Mouse (Mus musculus) myocyte (in vitro differentiated cells): ENCODE results near the gene Wdr90.

Experiments used
- CEBPB ChIP-seq: IDR thresholded peaks from 2 replicates; pipeline ENCODE4 v1.6.1; 2011; ENCODE audit warnings: mild to moderate bottlenecking, moderate library complexity; ENCODE audit not compliant: poor library complexity, insufficient read depth, severe bottlenecking
- MAX ChIP-seq: IDR thresholded peaks from one replicate; pipeline ENCODE4 v1.6.1; 2011; ENCODE audit warnings: low read depth, mild to moderate bottlenecking, control low read depth
- MYOG ChIP-seq, 3 experiments: IDR thresholded peaks; one replicate each; pipeline ENCODE4 v1.6.1; 2011; ENCODE audit warnings: control low read depth in 2 of 3, low read depth in 2 of 3, mild to moderate bottlenecking in 2 of 3; ENCODE audit not compliant: insufficient read length in 2 of 3, control insufficient read depth in 1 of 3, insufficient read depth in 1 of 3
- POLR2A ChIP-seq: IDR thresholded peaks from one replicate; pipeline ENCODE4 v1.6.1; 2011; ENCODE audit warnings: low read depth, mild to moderate bottlenecking, control low read depth, moderate library complexity; ENCODE audit not compliant: insufficient read length
- TCF12 ChIP-seq: IDR thresholded peaks from one replicate; pipeline ENCODE4 v1.6.1; 2011; ENCODE audit warnings: mild to moderate bottlenecking, control low read depth; ENCODE audit not compliant: poor library complexity, insufficient read depth, severe bottlenecking
- USF1 ChIP-seq: IDR thresholded peaks from one replicate; pipeline ENCODE4 v1.6.1; 2011; ENCODE audit warnings: low read depth, mild to moderate bottlenecking, control low read depth, moderate library complexity

DNA sequence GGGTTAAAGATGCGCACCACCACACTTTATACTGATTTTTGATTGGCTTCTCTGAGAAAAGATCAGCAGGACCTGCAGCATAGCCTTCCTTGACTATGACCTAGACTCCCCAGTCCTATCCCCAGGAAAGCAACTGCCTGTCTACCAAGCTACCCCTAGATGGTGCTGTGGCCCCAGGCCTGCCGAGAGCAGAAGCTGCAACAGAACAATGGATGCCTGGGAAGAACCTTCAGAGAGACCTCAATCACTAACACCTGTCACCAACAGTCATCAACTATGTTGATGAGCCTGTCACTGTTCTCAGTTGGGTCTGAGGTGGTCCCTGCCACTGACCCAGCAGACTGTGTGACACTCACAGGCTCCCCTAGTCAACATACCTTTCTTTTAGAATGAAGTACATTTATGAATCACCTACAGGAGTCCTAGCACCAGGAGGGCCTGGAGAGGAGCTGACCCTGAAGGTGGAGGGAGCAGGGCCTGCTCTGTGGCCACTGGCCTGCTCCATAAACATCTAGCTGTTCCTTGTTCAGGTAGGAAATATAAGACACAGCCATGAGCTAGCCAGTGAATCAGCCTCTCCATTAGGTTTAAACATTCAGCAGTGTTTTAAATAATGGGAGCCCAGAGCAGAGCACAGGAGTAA is 32.8 kb upstream of the Wdr90 start:
- TF ChIP-seq POLR2A = no peak
- TF ChIP-seq MAX = no peak
- no peak for TF ChIP-seq TCF12
- TF ChIP-seq CEBPB = no peak
- peak in 1 of 3 experiments; percentile 45 for TF ChIP-seq MYOG (IDR thresholded peaks at IDR 0.05; ENCODE audit: control insufficient read depth in 1 of 3, insufficient read depth in 1 of 3, insufficient read length in 2 of 3, low read depth in 2 of 3)
- TF ChIP-seq USF1 = no peak
